ENCODE assay signal across 8 mouse cellular contexts in the genomic region with DNA sequence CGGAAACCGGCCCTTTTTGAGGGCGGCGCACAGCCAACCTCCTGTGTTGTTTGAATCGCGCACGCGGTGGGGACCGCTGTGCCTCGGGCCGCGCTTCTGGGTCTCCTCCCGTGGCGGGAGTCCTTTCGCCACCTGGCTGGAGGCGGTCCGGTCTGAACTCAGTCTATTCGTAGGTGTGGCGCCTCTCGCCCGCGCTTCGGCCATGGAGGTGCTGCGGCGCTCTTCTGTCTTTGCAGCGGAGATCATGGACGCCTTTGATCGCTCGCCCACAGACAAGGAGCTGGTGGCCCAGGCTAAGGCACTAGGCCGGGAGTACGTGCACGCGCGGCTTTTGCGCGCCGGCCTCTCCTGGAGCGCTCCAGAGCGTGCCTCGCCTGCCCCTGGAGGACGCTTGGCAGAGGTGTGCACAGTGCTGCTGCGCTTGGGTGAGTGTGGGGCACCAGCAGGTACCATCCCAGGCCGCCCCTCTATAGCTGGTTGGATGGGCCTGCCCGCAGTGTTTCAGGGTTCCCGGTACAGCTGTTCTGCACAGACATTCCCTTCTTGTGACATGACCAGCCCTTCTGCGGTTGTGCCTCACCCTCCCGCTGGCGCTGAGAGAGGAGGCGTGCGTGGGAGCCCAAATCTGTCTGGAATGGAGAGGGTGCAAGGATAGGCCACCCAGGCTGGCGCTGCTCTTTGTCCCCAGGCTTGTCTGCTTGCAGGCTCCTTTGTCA. TPM values are rescaled to one million over a fixed set of nuclear protein-coding genes. Genes with fewer than 3 reads are reported as not detected.
A peak's percentile ranks its signal among the peaks of the same experiment; 100 is the strongest.
DNase-seq lines count a peak whose midpoint lies in the region; ATAC-seq and TF ChIP-seq lines count a peak whose summit lies in the region.

No protein-coding gene starts in this region.

- H3K27me3 ChIP-seq in embryonic facial prominence, embryonic 11.5 days (ENCODE audit: control insufficient read depth, insufficient read depth, low read length) = peaks cover 5% of the 10 kb centered on the region
- no peaks in the 10 kb centered on the region for H3K27me3 ChIP-seq in kidney, adult 2 months (replicated peaks; ENCODE audit: control insufficient read depth, insufficient read depth, low read length)
- H3K27me3 ChIP-seq in myocyte (ENCODE audit: control insufficient read depth, insufficient read depth, insufficient read length) = no peaks in the 10 kb centered on the region

- peak overlapping the region; percentile 89 for H3K4me2 ChIP-seq in embryonic facial prominence, embryonic 11.5 days (ENCODE audit: low read depth, low read length)
- peak overlapping the region; percentile 79 for H3K4me2 ChIP-seq in myocyte (ENCODE audit: low read depth)

- DNase-seq in thymus, postnatal 4 days = peak; percentile 48
- no peak for DNase-seq in thymus, postnatal 10 days (ENCODE audit: low spot score in 2 of 2)
- peak; percentile 88 for DNase-seq in embryonic facial prominence, embryonic 11.5 days (ENCODE audit: low spot score)
- peak; percentile 23 for DNase-seq in heart, adult 8-10 months (ENCODE audit: low spot score)
- peak; percentile 78 for DNase-seq in kidney, adult 2 months
- peak; percentile 35 for DNase-seq in liver
- DNase-seq in urinary bladder, adult 2 months (ENCODE audit: low spot score) = peak; percentile 54

- whole genome bisulfite sequencing in embryonic facial prominence, embryonic 11.5 days = 3% methylated on average over 51 of the region's 51 CpGs
- 5% methylated on average over 51 of the region's 51 CpGs for WGBS in kidney, adult 2 months

- no peaks in the 10 kb centered on the region for H3K36me3 ChIP-seq in embryonic facial prominence, embryonic 11.5 days (replicated peaks; ENCODE audit: control insufficient read depth, insufficient read depth, low read depth, low read length)
- H3K36me3 ChIP-seq in kidney, adult 2 months (ENCODE audit: control insufficient read depth, insufficient read depth, low read length) = no peaks in the 10 kb centered on the region
- no peaks in the 10 kb centered on the region for H3K36me3 ChIP-seq in myocyte (ENCODE audit: control insufficient read depth, insufficient read depth)

- no peak overlapping the region for H3K27ac ChIP-seq in embryonic facial prominence, embryonic 11.5 days (replicated peaks; ENCODE audit: low read depth, low read length)
- H3K27ac ChIP-seq in kidney, adult 2 months (ENCODE audit: insufficient read depth, low read depth, low read length) = peak overlapping the region; percentile 46

- no peak for TF ChIP-seq POLR2A in kidney, adult 2 months (IDR thresholded peaks at IDR 0.05; ENCODE audit: low read depth, low read length)
- TF ChIP-seq POLR2A in myocyte (IDR thresholded peaks at IDR 0.05; ENCODE audit: insufficient read length, low read depth) = peak; percentile 34

- no peaks in the 10 kb centered on the region for H3K4me1 ChIP-seq in embryonic facial prominence, embryonic 11.5 days (ENCODE audit: control insufficient read depth, insufficient read depth, low read length)
- 0 out of 2 replicates have a peak, but pooled peaks cover 4% of the 10 kb centered on the region for H3K4me1 ChIP-seq in kidney, adult 2 months (ENCODE audit: control insufficient read depth, insufficient read depth, low read length)

- H3K79me2 ChIP-seq in myocyte (ENCODE audit: control insufficient read depth, insufficient read depth) = peaks cover 13% of the 10 kb centered on the region

- no peaks in the 10 kb centered on the region for H3K9me3 ChIP-seq in embryonic facial prominence, embryonic 11.5 days (replicated peaks; ENCODE audit: control insufficient read depth, low read length)

- peak overlapping the region; percentile 59 for H3K4me3 ChIP-seq in embryonic facial prominence, embryonic 11.5 days (ENCODE audit: low read depth, low read length)
- peak overlapping the region; percentile 58 for H3K4me3 ChIP-seq in kidney, adult 2 months (ENCODE audit: insufficient read depth, low read depth, low read length)
- peak overlapping the region; percentile 64 for H3K4me3 ChIP-seq in myocyte

- peak; percentile 56 for TF ChIP-seq CTCF in kidney, adult 2 months (conservative IDR thresholded peaks at IDR 0.05; ENCODE audit: insufficient read depth, insufficient read length, low read depth, low read length)

- peak overlapping the region; percentile 79 for H3K9ac ChIP-seq in embryonic facial prominence, embryonic 11.5 days (replicated peaks; ENCODE audit: low read length)

- peak overlapping the region; percentile 46 for H3ac ChIP-seq in myocyte (ENCODE audit: control insufficient read depth, insufficient read length)

- peak; percentile 90 for ATAC-seq in embryonic facial prominence, embryonic 11.5 days (replicated peaks; ENCODE audit: insufficient number of reproducible peaks, low FRiP score, low TSS enrichment, low read depth)

TF ChIP-seq in myocyte, 11 proteins besides CTCF, POLR2A, EP300 and RAD21:
- TF ChIP-seq TCF3 (IDR thresholded peaks at IDR 0.05; ENCODE audit: insufficient read length, low read depth) (peak; percentile 22), REST (IDR thresholded peaks at IDR 0.05; ENCODE audit: insufficient read depth, insufficient read length) (no peak), CEBPB (IDR thresholded peaks at IDR 0.05; ENCODE audit: insufficient read depth, poor library complexity, severe bottlenecking) (no peak), MYOG (IDR thresholded peaks at IDR 0.05; ENCODE audit: control insufficient read depth in 1 of 3, insufficient read depth in 1 of 3, insufficient read length in 2 of 3, low read depth in 2 of 3) (peak; percentile 49 to 94 (median 87)), SRF (IDR thresholded peaks at IDR 0.05; ENCODE audit: control insufficient read depth, insufficient read length, low read depth) (no peak), MAX (IDR thresholded peaks at IDR 0.05; ENCODE audit: low read depth) (no peak), MYOD1 (IDR thresholded peaks at IDR 0.05; ENCODE audit: control insufficient read depth in 1 of 3, insufficient read length in 2 of 3, low read depth in 2 of 3) (peak in 2 of 3 experiments; percentile 84 to 90), E2F4 (IDR thresholded peaks at IDR 0.05; ENCODE audit: insufficient read depth) (no peak), TCF12 (IDR thresholded peaks at IDR 0.05; ENCODE audit: insufficient read depth, poor library complexity, severe bottlenecking) (peak; percentile 28), USF1 (IDR thresholded peaks at IDR 0.05; ENCODE audit: low read depth) (no peak), POLR2AphosphoS2 (IDR thresholded peaks at IDR 0.05; ENCODE audit: insufficient read length, low read depth) (no peak)

RNA-seq across cellular contexts. Expression of a gene that starts 0.9 kb away (rescaled TPM):
- 24.6 and 25.6 TPM in 2 replicates for polyA plus RNA-seq in embryonic facial prominence, embryonic 11.5 days (2014; fragmentation: Nextera tagmentation; extraction: Ambion mirVana)
- 1 to 10 TPM; 2.5 to 3.0 (median 2.6) TPM for total RNA-seq in heart, adult 8-10 months (2022)
- polyA plus RNA-seq in kidney, adult 2 months (2012; rRNA removed) = 55.9 and 62.3 TPM in 2 replicates
- polyA plus RNA-seq in myocyte (2012; fragmentation: generic; extraction: Trizol) = 37.8 TPM
- polyA plus RNA-seq in urinary bladder, adult 2 months (2012; rRNA removed) = 51.8 and 52.5 TPM in 2 replicates

RNA-seq across cellular contexts. Expression of a gene that starts 27.9 kb away (rescaled TPM):
- polyA plus RNA-seq in embryonic facial prominence, embryonic 11.5 days (2014; fragmentation: Nextera tagmentation; extraction: Ambion mirVana) = 170 and 201 TPM in 2 replicates
- 100 to 1,000 TPM in 1 of 4 experiments, 10 to 100 TPM in 3; 83.1 to 100 (median 91.5) TPM for total RNA-seq in heart, adult 8-10 months (2022)
- polyA plus RNA-seq in kidney, adult 2 months (2012; rRNA removed) = 102 and 103 TPM in 2 replicates
- polyA plus RNA-seq in myocyte (2012; fragmentation: generic; extraction: Trizol) = 119 TPM
- polyA plus RNA-seq in urinary bladder, adult 2 months (2012; rRNA removed) = 141 and 169 TPM in 2 replicates

Comparison
In these comparisons a context has a peak if more than half of its experiments do, and no peak if none do; other contexts are left out.
1. DNase-seq: peak in thymus, postnatal 4 days (single experiment), embryonic facial prominence, embryonic 11.5 days (single experiment), heart, adult 8-10 months (single experiment), kidney, adult 2 months (single experiment), liver (single experiment) and urinary bladder, adult 2 months (single experiment); none in thymus, postnatal 10 days (0 of 2).
2. Peak in every context shown above with its lines, with median percentiles within 50 percentile points of each other: H3K4me3 ChIP-seq.